Mouse (Mus musculus) heart, postnatal 25 days (tissue): ENCODE measurements around the gene Wnt3. TPM values are rescaled to one million over a fixed set of nuclear protein-coding genes. Genes with fewer than 3 reads are reported as not detected.

ENCODE experiments used
- DNase-seq: peaks from one replicate; pipeline ENCODE4 v3.0.0; 2022; ENCODE audit warnings: low spot score
- intact Hi-C: fragments of 180-260 bp; cut with DNase I; formaldehyde crosslinking; loops from one replicate; pipeline ENCODE4 v1.15.1; 2025
- total RNA-seq, 2 experiments: library from RNA; stranded (reverse); gene quantifications; 2 replicates each; pipeline ENCODE4 v1.2.3; 2021

Gene Wnt3
- total RNA-seq, 2 experiments from 2014 or later = not detected

DNA sequence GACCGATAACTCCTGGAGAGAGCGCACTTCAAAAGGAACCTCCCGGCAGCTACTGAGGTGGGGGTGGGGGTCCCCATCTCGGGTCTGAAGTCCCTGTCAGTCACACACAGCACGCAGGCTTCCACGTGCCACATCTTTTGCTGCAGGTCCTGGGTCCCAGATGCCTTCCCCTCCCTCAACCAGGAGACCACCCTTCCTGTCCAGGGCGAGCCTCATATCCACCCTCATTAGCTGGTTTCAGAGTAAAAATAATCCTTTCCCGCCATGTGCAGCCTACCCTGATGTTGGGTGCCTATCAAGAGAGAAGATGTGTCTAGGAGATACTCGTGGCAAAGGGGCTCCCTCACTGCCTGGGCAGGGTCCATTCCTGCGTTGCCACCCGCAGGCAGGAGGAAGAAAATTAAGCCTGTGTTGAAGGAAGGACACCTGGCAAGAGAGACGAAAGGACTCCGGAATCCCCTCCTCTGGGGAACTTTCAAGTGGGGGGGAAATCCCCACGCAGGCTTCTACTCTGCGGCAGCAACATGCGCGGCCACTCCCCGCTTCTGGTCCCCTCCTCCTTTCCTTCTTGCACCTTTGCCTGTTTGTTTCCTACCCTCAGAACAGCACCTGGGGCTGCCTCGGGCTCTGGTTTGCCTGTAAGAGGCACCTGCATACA lies 2.7 kb upstream of the Wnt3 start:
- intact Hi-C loops = no loop called here

DNA sequence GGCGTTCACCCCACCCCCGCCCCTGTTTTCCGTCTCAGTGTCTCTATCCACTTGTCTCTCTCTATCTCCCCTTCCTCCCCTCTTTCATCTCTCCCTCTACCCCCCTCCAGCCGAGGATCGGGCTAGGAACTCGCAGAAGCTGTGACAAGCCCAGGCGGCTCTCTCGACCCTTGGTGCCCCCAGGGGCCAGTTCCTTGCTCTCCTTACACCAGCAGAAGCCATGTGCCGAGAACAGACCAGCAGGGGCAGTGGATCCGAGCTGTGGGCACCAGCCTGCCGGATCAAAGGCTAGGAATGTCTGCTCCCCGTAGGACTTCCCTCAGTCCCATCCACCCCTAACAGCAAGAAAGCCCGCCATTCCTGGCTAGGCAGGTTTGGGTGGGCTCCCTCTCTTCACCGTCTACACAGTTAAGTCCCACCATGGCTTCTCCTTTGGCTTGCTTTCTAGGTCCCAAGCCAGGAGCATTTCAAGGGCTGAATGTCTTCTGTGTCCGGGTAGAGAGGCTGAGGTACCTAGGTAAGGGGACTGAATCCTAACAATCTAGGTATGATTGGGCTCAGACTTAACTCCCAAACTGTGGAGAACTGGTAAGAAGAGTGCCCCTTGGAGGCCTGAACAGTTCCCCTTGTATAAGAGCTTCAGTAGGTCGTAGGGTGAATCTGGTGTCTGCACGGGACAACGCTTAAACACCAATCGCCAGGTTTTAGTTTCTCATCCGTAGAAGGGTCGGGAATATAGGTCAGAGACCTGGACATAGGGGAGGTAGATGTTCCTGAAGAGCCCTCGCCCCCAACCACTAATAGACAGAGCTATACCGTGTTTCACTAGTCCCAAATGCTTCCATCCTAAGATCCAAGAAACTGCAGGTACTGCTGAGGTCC lies 1.2 kb upstream of the Wnt3 start:
- no peak for DNase-seq
- intact Hi-C loops = no loop called here

More for the DNA sequence above, 2.7 kb upstream of the Wnt3 start:
- DNase-seq = no peak

DNA sequence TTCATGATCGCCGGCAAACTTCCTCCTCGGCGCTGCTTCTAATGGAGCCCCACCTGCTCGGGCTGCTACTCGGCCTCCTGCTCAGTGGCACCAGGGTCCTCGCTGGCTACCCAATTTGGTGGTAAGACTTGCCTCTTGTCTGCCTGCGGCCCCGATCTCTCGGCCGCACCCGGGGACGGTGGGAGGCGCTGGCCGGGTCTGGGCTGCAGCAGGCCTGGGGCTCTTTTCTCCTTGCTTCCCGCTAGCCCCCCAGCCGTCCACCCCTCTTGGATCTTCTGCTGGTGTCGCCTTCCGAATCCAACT lies 229 bp downstream of the Wnt3 start:
- intact Hi-C loops = no loop called here
- no peak for DNase-seq

DNA sequence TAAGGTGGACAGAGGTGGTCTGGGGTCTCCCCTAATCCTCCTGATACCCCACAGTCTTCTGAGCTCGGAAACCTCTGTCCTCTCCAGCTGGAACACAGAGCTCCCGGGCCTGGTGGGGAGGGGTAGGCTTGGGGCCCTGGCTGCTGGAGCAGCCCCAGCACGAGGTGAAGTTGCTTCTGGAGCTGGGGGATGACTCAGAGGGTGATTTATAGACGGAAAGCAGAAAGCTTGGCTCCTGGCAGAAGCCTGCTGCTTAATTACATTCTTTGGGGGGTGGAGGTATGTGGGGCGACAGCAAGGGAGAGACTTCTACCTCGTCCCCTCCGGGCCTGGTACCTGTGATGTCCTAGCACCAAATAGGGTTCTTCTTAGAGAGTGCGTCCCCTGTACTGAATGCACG lies 6.2 kb downstream of the Wnt3 start:
- DNase-seq = no peak
- intact Hi-C loops = no loop called here

DNA sequence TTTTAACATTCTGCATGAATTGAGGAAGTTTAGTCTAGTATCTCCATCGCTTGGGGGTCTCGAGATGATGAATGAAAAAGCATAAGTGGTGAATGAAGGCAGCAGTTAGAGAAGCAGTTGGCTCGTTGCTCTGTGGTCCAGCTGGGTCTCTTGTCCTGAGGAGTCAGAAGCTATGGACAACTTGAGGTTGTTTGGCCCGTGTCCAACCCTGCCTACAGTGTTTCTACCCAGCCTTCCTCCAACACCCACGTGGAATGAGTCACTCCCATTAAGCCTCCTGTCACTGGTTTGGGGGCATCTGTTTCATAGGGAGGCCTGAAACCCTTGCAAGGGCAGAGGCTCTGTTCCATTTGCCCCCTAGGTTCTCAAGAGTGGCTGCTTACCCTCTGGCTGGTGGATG lies 16.0 kb downstream of the Wnt3 start:
- no peak for DNase-seq
- intact Hi-C loops = no loop called here

DNA sequence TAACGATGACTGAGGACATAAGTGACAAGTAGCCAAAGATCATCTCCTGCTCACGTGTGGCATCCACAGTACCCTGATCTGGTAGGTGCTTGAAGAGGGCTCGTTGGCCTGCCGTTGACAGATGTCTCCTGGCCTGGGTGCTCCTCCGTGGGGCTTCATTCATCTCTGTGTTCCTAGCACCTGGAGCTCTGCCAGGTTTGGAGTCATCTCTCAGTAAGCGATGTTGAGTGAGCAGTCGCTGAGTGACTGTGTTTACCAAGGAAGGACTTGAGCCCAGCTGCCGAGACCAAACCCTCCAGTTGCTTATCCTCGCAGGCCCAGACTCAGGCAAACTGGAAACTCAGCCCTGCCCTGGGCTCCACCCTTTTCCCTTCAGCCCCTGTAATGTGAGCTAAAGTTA lies 27.2 kb downstream of the Wnt3 start:
- DNase-seq = no peak
- intact Hi-C loops = no loop called here

DNA sequence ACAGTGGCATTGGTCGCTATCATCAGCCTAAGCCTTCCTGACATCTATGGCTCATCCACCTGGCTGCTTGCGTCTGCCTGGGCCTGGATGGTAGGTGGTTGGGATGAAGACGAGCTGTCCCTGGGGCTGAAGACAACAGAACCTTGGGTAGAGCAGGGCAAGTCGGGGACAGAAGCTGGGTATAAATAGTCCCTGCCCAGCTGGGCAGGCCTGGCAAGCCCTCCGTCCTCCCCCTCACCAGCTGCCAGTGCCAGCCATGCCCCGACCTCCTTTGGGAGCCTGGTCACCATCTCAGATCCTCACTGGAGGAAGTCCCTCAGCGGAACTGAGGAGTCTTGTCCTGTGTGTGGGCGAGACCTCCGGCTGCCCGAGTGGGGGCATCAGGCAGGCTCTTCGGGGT lies 30.2 kb downstream of the Wnt3 start:
- intact Hi-C loops = no loop called here
- no peak for DNase-seq

DNA sequence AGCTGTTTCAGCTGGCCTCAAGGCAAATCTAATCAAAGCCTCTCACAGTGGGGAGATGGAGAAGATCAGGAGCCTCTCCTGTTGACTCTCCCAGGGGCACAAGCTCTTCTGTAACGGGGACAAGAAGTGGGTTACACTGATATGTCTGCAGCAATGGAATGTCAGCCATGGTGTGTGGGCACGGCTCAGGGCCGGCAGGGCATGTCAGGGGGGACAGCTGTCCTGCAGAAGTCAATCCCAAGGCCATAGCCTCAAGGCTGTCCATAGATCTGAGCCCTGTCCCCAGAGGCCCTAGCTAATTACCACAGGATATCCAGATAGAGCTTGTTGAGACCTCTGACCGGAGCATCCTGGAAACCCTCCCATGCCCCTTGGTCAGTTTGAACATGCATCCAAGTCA lies 30.9 kb downstream of the Wnt3 start:
- DNase-seq = no peak
- intact Hi-C loops = no loop called here

DNA sequence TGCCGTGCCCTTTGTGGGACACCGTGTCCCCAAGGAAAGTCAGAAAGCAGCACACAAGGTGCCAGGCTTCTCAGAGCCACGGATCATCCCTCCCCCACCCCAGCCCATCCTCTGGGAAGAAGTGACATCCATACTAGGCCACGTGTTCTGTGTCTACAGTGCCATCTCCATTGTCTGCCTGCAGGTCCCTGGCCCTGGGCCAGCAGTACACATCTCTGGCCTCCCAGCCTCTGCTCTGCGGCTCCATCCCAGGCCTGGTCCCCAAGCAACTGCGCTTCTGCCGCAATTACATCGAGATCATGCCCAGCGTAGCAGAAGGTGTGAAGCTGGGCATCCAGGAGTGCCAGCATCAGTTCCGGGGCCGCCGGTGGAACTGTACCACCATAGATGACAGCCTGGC lies 34.0 kb downstream of the Wnt3 start:
- intact Hi-C loops = no loop called here
- no peak for DNase-seq

DNA sequence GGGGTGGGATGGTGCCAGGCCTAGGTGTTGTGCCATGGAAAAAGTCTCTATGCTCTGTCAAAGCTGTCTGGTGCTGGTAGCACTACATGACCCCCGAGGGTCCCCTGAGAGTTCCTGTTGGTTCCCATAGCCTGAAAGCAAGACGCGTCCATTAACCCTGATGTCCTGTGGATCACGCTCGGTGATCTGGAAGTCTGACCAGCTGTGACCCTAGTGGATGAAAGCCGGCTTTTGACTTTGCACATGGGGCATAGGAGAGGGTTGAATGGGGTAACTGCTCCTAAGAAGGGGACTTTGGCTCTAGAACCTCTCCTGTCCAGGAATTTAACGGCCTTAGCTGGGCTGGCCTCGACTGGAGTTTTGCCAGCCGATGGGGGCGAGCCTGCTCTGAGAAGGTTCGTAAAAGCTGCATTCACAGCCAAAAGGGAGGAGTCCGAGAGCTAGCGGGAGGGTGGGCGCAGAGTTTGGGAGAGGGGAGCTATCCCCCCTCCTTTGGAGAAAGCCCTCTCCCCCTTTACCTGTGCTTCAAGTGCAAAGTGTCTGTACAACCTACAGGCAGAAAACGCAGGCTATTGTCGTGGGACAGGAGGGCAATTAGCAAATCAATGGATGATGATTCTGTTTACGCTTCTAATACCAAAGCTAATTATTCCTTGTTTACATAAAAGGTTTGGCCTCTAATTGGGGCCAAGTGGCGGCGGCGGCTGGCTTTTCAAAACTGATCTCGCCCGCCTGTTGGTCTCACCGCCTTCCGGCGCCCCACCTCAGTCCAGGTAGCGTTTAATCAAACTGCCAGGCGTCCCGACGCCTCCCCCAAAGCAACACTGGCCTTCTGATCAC lies 35.0 kb downstream of the Wnt3 start:
- DNase-seq = no peak
- intact Hi-C loops = no loop called here

DNA sequence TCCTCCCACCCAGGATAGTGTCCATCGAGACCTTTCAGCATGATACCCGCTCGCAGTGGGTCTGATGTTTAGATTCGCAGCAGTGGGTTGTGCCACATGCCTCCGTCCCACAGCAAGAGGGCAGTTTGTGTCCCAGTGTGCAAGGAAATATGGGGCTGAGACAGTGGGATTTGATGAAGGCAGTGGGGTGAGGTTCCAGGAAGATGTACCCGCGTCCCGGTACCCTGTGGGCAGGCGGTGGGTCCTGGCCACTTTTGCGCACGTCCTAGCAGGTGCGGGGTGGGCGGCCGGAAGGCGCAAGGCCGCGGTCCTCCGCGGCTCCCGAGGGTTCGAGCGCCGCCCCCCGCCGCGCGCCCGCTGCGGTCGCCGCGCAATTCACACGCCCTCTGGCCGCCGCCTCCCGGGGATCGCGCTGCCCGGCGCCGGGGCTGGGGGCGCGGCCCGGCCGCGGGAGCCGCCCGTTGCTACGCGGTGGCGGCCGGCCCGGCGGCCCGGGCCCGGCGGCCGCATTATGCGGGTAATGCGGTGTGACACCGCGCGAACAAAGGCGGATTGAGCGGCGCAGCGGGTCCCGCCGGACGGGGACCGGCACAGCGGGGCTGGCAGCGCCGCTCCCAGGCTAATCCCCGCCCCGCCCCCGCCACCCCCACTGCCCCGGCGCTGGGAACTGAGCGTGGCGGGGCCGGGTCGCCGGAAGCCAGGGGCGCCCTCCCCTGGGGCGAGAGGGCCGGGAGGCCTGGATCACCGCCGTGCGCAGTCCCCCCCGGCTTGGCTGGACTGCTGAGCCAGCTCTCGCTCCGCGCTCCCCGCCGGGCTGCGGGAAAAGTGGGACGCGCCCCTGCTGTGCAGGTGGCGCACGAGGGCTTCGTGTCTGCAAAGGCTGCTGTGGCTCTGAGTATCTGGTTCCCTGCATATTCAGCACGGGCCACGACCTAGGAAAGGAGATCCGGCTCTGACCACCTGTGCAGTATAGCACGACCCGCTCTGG lies 36.0 kb downstream of the Wnt3 start:
- no peak for DNase-seq
- intact Hi-C loops = no loop called here

DNA sequence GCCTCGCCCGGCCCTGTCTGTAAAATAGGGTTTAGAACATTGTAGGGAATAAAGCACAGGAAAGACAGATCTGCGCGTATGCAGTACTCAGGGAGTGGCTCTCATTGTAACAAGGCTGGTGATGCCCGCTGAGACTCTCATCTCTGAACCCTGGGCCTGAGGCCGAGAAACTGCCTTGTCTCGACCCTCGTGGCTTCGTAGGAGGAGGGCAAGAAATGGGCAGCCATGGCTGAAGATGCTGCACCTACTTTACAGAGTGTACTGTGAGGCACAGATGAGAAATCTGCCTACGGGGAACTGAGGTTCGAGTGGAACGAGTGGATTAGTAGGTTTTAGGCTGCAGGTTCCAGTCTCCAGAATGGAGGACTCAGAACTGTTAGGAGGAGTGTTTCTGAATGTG lies 36.7 kb downstream of the Wnt3 start:
- intact Hi-C loops = no loop called here

DNA sequence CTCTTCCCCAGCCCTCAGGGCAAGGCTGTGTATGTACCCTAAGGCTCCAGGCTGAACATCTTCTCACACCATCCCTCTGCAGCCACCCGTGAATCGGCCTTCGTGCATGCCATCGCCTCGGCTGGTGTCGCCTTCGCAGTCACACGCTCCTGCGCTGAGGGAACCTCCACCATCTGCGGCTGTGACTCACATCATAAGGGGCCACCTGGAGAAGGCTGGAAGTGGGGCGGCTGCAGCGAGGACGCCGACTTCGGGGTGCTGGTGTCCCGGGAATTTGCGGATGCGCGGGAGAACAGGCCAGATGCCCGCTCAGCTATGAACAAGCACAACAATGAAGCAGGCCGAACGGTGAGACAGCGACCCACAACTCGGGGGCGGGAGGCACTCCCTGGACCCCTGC lies 37.3 kb downstream of the Wnt3 start:
- no peak for DNase-seq

More for the DNA sequence above, 36.7 kb downstream of the Wnt3 start:
- DNase-seq = no peak

DNA sequence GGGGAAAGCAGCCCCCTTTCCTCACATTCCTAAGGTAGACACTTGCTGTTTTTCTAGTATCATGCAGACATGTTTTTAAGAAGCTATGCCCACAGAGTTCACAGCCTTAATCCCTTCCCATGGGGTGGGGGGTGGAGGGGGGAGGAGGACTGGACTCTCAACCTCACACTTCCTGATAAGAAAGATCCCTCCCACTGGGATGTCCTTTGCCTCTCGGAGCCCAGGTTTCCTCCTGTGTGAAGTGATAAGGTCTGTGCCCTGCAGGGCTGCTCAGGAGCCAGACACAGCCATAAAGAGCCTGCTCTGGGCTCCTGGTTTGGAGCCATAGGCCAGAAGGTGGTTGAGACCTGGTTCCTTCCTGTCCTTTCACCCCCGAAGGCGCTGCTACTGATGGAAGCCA lies 40.9 kb downstream of the Wnt3 start:
- DNase-seq = no peak
- intact Hi-C loops = no loop called here

More for the DNA sequence above, 37.3 kb downstream of the Wnt3 start:
- intact Hi-C loops = no loop called here

DNA sequence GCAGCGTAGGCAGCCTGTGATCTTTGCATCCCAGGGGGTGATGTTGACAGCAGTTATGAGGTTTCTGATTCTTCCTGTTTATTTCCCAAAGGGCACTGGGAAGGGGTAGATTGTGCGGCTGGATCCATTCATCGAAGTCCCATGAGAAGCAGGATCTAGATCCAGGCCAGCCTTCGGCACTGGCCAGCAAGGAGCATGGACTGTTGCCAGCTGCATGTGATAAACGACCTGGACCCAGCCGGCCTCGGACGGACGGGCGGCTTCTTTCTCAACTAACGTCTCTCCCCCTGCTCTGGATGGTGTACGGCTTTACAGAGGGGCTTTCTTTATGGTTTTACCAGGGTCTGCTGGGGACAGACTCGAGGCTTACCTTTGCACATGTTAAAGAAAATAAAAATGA lies 42.0 kb downstream of the Wnt3 start:
- DNase-seq = no peak
- intact Hi-C loops = no loop called here

DNA sequence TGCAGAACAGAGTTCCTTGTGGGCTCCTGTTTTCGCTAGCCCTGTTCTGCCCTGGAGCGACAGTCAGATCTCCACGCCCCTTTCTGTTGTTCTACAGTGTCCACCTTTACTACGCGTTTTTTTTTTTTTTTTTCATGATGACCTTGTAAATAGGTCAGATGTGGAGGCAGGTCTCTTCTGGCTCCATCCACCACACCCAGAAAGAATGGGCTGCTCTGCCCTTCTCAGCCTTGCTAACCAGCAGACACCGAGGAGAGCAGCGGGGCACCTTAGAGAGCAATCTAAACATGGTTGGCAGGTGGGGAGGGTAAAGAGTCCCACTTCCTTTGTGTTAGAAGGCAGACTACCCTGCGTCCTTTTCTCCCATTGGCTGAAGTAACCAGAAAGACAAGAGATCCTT lies 42.8 kb downstream of the Wnt3 start:
- DNase-seq = no peak
- intact Hi-C loops = no loop called here

DNA sequence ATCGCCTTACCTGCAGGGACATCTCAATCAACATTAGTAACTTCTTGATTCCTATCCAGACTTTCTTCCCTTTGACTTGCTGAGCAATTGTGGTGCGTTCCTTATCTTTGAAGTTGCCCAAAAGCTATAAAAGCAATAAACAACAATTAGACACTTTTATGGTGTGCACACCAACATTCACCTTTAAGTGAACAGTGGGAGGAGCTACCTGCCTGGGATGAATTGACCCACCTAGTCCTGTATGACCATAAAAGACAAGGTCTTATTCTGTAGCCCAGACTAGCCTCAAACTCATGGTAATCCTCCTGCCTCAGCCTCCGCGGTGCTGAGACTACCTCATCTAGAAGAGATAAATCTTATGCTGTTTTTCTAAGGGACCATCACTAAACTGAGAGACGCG lies 53.3 kb downstream of the Wnt3 start:
- intact Hi-C loops = no loop called here

DNA sequence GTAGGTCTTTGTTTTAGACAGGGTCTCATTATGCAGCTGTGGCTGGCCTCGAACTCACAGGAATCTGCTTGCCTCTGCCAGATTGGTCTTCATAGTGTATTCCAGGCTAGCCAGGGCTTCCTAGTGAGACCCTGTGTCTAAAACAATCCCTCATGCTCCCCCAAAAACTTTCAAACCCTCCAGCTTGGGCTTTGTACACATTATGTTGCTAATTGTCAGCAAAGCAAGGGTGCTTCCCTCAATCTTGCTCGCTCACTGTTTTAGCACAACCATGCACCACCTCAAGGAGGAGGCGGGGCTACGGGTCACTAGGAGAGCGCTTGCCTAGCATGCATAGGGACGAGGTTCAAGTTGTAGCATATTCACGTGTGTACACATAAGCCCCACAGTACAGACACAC lies 54.9 kb downstream of the Wnt3 start:
- DNase-seq = no peak
- intact Hi-C loops = no loop called here

More for the DNA sequence above, 53.3 kb downstream of the Wnt3 start:
- DNase-seq = no peak

DNA sequence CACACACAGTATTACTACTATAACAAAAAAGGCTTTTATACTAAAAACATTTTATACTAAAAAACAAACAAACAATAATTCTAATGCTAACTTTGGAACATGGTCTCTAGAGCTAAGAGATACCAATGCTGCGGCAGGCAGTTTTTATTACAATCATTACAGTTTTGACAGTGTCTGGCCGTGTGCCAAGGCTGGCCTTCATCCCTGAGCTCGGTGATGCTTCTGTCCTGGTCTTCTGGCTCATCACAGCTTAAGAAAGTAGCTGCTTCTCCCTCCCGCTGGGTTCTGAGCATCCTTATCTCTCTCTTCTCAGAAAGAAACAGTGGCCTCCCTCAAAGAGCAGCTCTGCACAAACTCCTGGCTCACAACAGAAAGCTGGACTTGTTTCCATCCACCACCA lies 56.0 kb downstream of the Wnt3 start:
- intact Hi-C loops = no loop called here
- no peak for DNase-seq

DNA sequence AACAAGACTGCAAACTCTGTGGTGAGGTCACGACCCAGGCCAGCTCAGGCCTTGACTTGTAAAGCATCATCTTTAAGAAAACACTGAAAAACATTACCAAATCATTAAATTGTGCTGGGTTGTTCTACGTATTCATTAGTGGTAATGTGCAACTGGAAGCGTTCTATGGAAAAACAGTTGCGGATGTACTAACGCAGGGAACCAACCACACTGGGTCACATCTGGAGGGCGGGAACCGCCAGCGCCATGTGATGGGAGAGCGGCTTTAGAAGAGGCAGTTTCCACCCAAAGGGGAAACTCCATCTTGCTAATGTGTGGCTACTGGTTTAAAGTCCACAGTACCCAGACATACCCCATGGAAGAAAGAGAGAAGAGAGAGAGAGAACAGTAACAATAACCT lies 56.5 kb downstream of the Wnt3 start:
- no peak for DNase-seq
- intact Hi-C loops = no loop called here
